Mouse (Mus musculus) lung, postnatal 10 days (tissue): ENCODE measurements at regions not wholly inside any gene's neighbourhood (a gene's known extent, or its start where the extent isn't known, plus 50 kb on each side); places are given as distances from the start of the nearest gene placed in this dataset.

Experiments used
- DNase-seq: peaks from one replicate; pipeline ENCODE4 v3.0.0; 2021

DNA sequence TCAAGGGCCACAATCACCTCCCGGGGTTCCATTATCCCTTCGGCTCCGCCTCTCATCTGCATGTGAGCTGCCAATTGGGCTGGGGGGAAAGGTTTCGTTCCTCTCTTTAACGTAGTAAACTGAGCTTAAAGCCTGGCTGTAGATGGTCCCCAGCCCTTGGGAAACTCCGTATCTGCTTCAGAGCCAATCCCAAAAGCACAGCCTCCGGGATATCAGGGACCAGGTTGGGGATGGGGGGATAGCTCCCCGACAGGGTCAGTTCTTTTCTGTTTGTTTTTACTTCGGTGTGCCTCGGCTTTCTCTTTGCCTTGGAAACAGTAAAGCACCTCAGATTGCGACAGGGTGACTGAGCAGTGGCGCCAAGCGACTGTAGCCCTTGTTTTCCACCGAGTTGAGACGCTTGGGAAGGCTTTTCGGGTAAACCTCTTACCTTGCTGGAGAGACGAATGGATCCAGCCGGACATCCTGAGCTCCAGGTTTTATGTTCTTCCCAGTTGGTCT lies 64.5 kb downstream of the Tfap2c start:
- DNase-seq: no peak

DNA sequence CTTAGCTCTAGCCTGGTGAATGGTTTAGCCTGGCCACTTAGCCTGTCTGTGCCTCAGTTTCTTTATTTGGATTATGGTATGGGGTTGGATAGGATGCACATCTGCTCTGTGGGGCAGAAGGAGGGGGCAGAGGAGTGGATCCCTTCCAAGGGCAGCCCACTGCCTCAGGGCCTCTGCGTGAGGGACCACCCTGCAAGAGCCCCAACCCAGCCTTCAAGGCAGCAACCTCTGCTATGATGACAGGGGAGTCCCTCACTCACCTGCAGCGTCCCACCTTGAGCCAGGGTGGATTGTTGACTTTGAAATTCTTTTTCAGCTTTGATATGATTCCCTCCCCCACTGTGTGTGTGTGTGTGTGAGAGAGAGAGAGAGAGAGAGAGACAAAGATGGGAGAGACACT lies 65.8 kb downstream of the Tfap2c start:
- no peak for DNase-seq

DNA sequence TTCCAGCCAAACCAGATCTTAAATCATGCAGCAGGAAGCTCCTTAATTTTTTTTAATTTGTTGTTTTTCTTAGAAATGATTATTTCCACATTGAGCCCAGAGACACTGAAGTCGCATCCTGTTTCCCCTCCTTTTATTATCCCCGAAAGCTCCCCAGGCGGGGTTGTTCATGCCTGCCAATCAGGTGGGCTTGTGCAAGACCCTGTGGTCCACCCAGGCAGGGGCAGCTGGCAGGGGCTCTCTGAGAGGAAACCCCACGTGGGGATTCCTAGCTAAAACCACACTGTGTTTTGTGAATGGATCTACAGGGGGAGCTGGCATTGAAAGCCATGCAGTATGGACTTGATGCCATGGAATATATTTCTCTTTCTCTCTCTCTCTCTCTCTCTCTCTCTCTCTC lies 66.2 kb downstream of the Tfap2c start:
- no peak for DNase-seq

DNA sequence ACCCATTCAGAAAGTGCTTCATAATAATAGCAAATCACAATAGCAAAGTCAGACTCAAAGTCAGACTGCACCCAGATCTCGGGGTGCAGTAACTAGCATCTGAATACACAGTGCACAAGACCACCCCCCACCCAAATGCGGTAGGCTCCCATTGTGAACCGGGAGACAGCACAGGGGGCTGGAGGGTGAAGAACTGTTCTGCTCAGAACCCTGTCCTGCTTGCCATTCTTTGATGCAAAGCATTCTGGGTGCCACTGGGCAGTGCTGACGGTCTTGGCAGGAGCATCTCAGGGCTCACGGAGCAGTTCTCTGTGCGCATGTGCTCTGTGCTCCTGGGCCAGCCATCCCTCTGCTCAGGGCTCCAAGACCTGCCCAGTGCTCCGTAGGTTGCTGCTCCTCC lies 69.8 kb downstream of the Tfap2c start:
- DNase-seq: no peak

DNA sequence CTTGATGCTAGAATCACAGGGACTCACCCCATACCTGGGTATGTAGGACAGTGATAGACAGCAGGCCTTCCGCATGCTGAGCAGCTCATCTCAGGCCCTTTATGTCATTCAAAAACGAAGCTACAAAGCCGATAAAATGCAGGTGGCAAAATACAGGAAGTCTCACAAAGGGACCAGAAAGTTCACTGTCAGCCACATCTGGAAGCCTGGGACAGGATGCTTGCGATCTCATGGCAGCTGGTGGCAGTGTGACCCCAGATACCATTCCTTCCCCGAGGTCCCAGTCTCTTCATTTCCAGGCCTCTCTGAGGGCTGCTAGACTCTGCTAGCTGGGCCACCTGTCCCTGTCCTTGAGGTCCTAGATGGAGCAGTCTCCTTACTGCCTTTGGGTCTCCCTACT lies 70.6 kb downstream of the Tfap2c start:
- DNase-seq: no peak

DNA sequence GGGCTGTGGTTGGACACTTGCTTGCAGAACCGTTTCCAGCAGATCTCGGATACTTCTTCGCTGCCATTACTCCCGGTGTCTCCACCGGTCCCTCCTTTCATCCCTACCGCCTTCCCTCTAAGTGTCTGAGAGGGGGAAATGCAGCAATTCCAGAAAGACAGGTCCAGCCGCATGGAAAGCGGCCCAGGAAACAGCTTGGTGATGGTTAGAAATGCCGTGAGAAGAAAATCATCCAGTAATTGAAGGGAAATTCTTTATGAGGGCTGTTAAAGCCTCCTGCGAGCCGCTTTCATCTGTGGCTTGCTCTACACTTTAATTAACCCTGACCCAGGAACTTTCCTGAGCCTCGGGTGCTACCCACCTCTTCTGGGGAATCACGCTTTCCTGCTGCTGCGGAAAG lies 74.3 kb downstream of the Tfap2c start:
- DNase-seq: no peak

DNA sequence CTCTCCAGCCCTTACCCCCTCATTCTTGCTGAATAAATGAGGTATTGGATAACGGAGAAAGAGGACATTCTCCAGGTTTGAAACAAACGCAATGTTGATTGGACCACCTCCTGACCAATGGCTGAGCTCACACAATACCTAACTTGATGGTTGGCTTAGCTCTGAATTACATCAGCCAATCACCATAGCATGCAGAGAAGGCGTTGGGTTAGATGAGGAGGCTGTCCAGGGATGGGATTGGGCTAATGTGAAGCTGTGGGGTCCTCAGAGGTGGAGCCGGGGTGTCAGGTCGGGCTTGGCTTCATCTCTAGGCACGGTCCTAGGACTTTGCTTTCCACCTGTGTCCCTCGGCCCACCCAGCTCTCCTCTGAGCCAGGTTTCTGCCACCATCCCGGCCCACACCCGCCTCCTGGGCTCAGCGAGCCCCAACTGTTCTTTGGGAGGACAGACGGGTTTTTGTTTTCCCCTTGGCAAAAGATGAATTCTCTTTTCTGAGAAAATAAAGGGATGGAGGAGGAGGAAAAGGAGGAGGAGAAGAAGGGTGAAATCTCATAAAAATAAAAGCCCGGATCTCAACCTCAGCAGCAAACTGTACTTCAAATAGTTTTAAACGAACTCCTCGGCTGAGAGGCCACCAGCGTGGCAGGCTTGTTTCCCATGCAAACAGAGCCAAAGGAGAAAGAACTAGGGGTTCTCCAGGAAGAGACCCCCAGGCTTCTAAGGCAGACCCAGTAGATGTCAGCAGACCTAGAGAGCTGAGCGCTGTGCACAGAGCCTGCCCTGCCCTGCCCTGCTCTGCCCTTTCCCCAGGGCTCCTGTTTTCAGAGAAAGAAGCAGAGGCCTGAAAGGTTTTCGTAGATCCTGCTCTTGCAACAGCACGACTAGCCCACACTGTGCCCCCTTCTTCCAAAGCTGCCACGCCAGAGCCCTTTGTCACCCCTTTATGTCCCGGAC lies 78.2 kb downstream of the Tfap2c start:
- DNase-seq: no peak

DNA sequence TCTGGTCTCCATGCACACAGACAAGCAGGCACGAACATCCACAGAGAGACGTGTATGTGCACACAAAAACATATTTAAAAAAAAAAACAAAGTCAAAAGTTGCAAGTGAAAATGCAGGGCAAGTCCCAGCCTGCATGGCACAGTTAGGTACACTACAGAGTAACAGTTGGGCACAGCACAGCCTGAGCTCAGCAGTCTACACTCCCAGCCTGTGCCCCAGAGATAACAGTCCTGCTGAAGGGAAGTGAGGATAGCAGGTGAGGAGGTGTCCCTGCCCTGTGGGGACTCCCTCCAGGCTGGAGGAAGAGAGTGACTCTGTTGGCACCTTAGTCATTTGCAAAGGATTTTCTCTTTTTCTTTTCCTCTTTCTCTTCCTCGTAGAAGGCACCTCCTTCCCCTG lies 80.9 kb downstream of the Tfap2c start:
- no peak for DNase-seq

DNA sequence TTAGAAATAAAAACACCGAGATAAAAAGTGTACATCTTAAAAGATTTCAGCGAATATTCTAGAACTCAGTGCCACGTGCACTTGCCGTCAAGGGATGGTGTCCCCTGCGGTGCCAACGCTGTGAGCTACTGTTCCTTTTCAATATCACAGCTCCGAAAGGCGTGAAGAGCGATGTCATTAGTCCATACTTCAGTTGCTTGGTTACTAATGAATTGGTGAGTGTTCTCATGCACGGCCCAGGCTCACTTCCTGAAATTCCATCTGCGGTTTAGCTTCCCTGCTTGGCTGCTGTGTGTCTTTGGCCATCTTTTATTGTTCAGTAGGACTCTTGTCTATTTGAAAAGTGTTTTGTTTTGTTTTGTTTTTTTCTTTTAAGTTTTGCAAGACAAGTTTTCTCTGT lies 93.2 kb downstream of the Tfap2c start:
- DNase-seq: no peak

DNA sequence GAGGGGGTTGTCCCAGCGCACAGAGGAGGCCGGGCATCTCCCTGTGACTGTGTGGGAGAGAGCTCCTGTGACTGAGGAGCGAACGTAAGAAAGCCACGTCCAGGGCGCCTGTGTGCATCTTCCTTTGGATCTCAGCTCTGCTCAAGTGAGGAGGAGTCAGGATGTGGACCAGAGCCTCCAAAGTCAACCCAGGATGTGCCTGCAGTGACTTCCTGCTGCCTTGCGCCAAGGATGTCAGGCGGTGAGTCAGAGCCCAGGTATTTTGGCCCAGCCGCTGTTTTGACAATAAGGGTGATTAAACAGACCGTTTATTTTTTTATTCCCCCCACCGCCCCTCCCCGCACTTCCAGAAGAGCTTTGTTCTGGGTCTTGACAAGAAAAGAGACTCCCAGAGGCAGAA lies 94.5 kb downstream of the Tfap2c start:
- peak; percentile 62 for DNase-seq

DNA sequence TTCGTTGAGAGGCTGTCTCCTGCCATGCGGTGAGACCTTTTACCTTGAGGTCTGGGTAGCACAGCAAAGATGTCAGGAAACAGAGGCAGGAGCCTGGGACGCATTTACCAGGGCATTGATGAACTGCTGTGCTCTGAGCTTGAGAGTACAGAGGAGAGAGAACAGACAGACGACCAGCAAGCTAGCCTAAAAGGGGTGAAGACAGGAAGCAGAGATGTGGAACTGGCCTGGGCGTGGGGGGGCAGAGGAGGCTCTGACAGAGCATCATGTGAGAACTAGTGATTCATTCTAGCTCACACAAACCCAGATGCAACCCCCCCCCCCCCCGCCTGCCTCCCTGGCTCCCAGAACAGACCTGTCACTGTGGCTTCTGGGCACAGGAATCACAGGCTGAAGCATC lies 95.1 kb downstream of the Tfap2c start:
- no peak for DNase-seq

DNA sequence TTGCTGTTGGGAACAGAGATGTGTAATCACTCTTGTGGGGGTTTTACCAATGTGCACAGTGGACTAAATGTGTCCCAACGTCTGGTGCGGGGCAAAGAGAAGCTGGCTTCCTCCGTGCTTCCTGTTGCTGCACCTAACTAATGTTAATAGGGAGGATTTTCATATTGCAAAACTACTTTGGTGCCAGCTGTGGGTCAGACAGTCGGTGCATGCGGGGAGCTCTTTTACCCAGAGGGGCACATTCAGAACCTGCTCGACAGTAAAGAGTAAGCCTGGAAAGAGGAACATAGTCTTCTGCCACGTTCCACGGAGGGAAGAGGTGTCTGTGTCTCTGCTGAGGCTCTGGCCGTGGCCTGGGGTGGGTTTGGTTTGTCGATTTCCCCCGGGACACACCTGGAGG lies 98.7 kb downstream of the Tfap2c start:
- no peak for DNase-seq

DNA sequence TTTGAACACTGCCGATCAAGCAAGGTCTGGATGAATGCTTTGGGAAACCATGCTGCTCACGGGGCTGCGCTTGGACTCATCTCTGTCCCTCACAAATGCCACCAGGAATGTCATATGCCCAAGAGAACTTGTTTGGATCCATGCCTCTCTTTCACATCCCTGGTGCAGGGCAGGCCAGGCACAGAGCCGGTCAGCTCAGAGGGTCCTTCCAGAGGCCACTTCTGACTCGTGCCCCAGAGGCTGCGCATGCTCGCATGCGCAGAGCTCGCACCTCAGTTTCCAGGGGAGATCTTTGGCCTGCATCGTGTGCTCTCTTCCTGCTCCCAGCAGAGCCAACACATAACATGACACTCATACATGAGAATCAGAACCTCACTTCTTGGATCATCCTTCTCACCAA lies 111.1 kb downstream of the Tfap2c start:
- DNase-seq: no peak

DNA sequence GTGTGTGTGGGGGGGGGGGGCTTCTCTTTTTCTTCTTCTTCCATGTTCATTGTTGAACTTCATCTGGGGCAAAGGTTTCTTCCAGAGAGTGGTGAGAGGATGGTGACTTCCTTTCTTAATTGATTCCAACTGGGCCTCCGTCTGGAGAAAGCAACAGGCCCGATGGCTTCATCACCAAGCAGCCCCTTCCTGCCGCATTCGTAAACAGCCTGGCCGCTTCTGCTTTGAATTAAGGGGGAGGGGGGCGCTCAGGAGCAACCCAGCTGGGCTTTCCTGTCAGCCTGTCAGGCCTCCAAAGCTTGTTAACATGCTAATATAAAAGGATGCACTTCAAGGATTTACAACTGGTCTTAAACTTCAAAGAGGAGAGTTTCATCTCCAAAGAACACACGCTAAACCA lies 111.5 kb downstream of the Tfap2c start:
- DNase-seq: no peak

DNA sequence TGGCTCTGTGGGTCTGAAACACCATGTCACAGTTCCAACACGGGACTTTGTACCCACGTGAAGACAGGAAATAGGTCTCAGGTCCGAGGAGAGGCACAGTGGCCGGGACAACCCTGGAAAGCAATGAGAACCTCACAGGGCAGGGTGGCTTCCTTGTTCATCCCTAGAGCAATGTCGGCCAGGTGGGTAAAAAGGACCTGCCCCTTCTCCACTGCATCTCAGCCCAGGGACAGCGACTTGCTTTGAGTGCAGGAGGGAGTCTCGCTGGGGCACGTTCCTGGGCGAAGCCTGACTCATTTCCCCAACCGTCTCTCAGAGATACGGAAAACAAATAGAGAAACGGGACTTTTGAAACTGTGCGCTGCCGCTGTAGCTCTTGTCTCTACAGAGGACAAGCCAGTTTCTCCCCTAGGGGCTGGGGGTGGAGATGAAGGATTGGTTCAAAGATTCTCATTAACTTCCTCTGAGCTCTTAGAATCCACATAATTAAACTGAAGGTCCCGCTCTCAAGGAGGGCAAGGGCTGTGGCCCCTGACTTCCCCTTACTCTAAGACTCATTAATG lies 112.1 kb downstream of the Tfap2c start:
- no peak for DNase-seq

DNA sequence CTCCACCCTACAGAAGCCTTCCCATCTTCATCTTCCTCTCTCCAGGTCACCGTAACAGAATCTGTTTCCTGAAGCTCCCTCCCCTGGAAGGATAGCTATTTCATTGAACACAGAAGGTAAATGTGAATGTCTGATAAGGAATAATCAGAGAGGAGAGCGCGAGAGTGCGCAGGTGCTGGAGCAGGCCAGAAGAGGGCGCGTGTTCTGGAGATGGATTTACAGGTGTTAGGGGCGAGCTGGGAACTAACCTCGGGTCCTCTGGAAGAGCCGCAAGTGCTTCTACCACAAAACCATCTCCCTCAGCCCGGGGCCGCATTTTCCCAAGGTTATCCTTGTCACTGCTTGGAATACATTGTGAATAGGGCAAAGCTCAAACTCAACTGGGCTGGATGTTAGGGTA lies 112.8 kb downstream of the Tfap2c start:
- no peak for DNase-seq

DNA sequence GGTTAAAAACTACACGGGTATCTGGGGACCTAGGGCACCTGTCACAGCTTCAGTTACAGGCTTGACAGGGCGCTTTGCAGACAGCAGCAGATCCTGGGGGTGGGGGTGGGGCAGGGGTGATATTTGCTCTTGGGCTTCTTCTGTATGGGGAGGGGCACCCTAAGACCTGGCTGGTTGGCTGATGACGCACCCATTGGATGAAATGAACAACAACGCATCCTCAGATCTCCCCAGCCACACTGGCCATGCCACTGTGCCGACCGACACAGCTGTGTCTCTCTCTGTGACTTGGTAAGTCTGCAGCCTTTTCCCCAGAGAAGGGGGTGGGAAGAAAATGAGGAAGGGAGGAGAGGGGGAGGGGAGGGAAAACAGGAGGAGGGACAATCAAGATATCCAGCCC lies 114.3 kb downstream of the Tfap2c start:
- DNase-seq: no peak

DNA sequence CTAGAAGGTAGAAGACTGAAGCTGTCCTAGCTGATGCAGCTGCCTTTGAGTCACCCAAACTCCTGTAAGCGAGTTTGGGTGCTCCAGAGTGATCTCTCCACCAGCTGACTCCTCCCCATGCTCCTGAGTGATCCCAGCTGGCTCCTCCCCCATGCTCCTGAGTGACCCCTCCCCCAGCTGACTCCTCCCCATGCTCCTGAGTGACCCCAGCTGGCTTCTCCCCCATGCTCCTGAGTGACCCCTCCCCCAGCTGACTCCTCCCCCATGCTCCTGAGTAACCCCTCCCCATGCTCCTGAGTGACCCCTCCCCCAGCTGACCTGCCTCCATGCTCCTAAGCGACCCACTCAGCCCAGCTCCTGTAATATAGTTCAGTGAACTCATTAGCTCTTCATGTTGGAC lies 123.7 kb downstream of the Tfap2c start:
- DNase-seq: no peak

DNA sequence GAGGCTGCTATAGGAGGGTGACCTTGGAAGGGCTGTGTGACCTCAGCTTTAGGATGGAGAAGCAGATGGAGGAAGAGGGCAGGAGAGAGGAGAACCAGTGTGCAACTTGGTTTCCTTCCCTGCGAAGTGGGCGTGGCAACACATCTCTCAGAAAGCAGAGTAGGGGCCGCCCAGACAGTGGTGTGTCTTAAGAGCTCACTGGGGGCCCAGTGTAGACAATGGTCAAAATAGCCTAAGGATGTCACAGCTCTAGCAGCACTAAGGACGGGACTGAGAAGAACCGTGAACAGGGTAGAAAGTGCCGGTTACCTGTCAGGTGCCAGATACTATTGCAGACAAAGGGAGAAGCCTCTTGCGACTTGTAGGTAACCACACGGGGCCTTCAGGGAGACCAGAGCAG lies 125.2 kb downstream of the Tfap2c start:
- no peak for DNase-seq

DNA sequence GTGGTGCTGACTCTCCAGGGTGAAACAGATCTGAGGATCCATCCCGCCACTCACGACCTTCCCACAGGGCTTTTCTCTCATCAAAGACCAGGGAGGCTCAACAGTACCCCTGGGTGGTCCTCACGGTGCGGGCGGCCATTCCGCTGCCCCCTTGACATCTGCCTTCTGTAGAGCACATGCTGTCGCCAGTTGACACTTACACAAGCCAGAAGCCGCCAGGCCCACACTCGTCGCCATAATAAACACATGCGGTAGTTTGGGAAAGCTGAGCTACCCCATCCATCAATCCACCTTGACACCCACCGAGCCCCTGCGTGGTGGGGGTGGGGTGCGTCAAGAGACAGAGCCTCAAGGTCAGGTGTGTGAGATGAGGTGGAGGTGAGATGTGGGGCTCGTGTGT lies 125.7 kb downstream of the Tfap2c start:
- DNase-seq: no peak

DNA sequence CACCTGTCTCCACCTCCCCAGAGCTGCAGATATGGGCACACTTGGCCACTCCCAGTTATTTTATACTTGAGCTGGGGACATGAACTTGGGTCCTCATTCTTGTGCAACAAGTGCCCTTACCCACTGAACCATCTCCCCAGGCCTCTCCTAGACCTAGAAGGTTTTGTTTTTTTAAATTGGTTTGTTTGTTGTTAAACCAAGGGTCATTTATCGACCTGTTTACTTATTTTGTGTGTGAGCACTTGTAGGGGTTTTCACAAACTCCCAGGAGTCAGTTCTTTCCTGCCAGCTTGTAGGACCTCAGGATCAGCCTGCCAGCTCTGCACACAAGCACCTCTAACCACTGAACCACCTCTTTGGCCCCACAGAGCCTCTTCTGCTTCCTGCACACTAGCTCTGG lies 140.8 kb downstream of the Tfap2c start:
- no peak for DNase-seq

DNA sequence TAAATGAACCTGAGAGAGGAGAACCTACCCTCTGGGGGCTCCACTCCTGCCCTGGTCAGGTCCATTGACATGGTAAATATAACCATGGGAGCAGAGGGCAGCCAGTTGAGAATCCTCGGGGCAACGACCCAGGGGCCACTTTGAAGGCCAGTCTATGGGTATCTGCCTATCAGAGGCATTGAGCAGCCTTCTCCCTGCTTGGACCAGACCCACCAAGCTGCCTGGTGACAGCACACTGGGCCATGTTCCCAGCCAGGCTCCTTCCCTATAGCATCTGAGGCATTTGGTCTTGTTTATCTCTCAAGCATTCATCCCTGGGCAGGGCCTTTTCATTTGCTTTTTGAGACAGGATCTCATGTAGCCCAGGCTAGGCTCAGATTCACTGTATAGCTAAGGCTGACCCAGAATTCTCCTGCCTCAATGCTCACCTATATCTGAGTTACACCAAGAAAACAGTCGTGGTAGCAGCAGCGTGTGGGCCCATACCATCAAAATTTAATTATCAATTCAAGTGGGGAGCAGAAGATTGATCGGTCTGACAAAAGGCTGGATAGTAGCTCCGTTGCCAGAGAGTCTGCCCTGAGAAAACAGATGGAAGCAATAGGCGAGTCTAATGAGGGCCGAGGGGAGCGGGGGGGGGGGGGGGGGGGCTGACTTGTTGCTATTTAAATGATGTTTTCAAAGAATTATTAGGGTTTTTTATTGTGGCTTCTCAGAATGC lies 141.7 kb downstream of the Tfap2c start:
- DNase-seq: no peak

DNA sequence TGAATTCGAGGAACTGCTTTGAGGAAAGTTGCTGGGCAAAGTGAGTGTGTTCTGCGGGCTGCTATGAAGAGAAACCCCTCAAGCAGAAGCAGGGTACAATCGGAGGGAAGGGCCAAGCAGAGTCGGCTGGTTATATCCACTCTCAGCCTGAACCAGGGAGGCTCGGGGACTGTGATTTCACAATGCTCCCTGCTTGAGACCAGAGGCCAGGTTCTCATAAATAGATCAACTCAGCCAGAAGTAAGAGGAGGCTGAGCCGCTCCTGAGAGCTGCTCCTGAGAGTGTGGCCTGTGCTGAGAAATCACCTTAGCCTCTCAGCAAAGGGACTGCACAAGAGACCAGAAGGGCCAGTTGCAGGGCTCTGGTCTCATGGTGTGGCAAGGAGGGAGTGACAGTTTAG lies 149.6 kb downstream of the Tfap2c start:
- no peak for DNase-seq

DNA sequence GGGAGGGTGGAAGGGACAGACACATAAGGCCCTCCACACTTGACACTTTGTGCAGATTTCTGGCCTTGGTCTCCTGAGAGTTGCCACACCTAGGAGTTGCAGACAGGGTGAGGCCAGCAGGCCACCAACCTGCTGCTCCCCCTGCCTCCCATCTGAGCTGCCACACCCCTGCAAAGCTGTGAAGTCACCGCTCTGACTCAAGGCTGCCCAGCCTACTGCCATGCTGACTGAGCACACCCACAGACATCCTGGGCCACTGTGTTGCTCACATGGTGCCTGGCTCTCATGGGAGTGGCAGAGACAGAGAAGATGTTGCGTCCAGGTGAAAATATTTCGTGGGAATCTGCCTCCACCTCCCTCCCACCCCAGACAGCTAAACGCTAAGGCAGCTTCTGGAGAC lies 150.3 kb downstream of the Tfap2c start:
- no peak for DNase-seq
